Mouse (Mus musculus) mesoderm, embryonic 11.5 days (tissue): ENCODE measurements at regions not wholly inside any gene's neighbourhood (a gene's known extent, or its start where the extent isn't known, plus 50 kb on each side); places are given as distances from the start of the nearest gene placed in this dataset.

ENCODE experiments used
- DNase-seq: peaks from one replicate; pipeline ENCODE4 v3.0.0-alpha.2; 2012; ENCODE audit warnings: low read depth, low spot score

GRCm38 (mm10) chr10:98837289-98838181 lies 76.7 kb upstream of the Atp2b1 start:
- no peak for DNase-seq

- DNase-seq, result no peak
Observed at GRCm38 (mm10) chr10:98838926-98839679, 75.1 kb upstream of the Atp2b1 start.

- no peak for DNase-seq
Observed at GRCm38 (mm10) chr10:98839963-98840362, 74.2 kb upstream of the Atp2b1 start.

GRCm38 (mm10) chr10:98840411-98840810 lies 73.8 kb upstream of the Atp2b1 start:
- DNase-seq, result no peak

GRCm38 (mm10) chr10:98840957-98841831 lies 73.0 kb upstream of the Atp2b1 start:
- DNase-seq, result no peak

GRCm38 (mm10) chr10:98841860-98842259 lies 72.3 kb upstream of the Atp2b1 start:
- DNase-seq, result no peak

GRCm38 (mm10) chr10:98842721-98843120 lies 71.5 kb upstream of the Atp2b1 start:
- DNase-seq, result no peak

- DNase-seq, result no peak
Observed at GRCm38 (mm10) chr10:98849851-98850250, 64.4 kb upstream of the Atp2b1 start.

GRCm38 (mm10) chr10:98857395-98857794 lies 56.8 kb upstream of the Atp2b1 start:
- peak; percentile 31 for DNase-seq

GRCm38 (mm10) chr10:98861521-98861920 lies 52.7 kb upstream of the Atp2b1 start:
- DNase-seq, result no peak

GRCm38 (mm10) chr10:98862712-98863111 lies 51.5 kb upstream of the Atp2b1 start:
- no peak for DNase-seq

- no peak for DNase-seq
Observed at GRCm38 (mm10) chr10:98864384-98864783, 49.8 kb upstream of the Atp2b1 start.
